Mouse (Mus musculus) limb, embryonic 11.5 days (tissue): ENCODE data around the gene Klhl42. TPM values are rescaled to one million over a fixed set of nuclear protein-coding genes. Genes with fewer than 3 reads are reported as not detected.
A peak's percentile ranks its signal among the peaks of the same experiment; 100 is the strongest.

Source experiments
- ATAC-seq: fragments of 200-750 bp; cut with Nextera tagmentation; 2 replicates; pipeline ENCODE4 v1.8.0; 2017; ENCODE audit warnings: low read depth; ENCODE audit not compliant: insufficient number of reproducible peaks, low FRiP score, low TSS enrichment
- DNase-seq: peaks from one replicate; pipeline ENCODE4 v3.0.0-alpha.2; 2015; ENCODE audit warnings: low spot score
- H3K27ac ChIP-seq: fragments of 300-500 bp; sonication (generic); replicated peaks from 2 replicates; pipeline ENCODE4 v1.5.1; 2014; ENCODE audit warnings: low read depth, mild to moderate bottlenecking, low read length
- H3K27me3 ChIP-seq: fragments of 300-500 bp; sonication (generic); 2 replicates; pipeline ENCODE4 v1.6.1; 2014; ENCODE audit warnings: mild to moderate bottlenecking, low read length, mixed read lengths; ENCODE audit not compliant: control insufficient read depth, insufficient read depth
- H3K36me3 ChIP-seq: fragments of 300-500 bp; sonication (generic); 2 replicates; pipeline ENCODE4 v1.6.1; 2014; ENCODE audit warnings: mild to moderate bottlenecking, low read length, moderate library complexity, mixed read lengths; ENCODE audit not compliant: control insufficient read depth, insufficient read depth
- H3K4me1 ChIP-seq: fragments of 300-500 bp; sonication (generic); 2 replicates; pipeline ENCODE4 v1.6.1; 2014; ENCODE audit warnings: low read length, mixed read lengths; ENCODE audit not compliant: control insufficient read depth, insufficient read depth
- H3K4me2 ChIP-seq: fragments of 300-500 bp; sonication (generic); 2 replicates; pipeline ENCODE4 v1.6.1; 2014; ENCODE audit warnings: low read depth, mild to moderate bottlenecking, moderate library complexity; ENCODE audit not compliant: severe bottlenecking
- H3K4me3 ChIP-seq: fragments of 300-500 bp; sonication (generic); 2 replicates; pipeline ENCODE4 v1.5.1; 2014; ENCODE audit warnings: low read depth, low read length
- H3K9ac ChIP-seq: fragments of 300-500 bp; sonication (generic); 2 replicates; pipeline ENCODE4 v1.6.1; 2014; ENCODE audit warnings: mild to moderate bottlenecking, low read length
- H3K9me3 ChIP-seq: fragments of 300-500 bp; sonication (generic); 2 replicates; pipeline ENCODE4 v1.6.1; 2016; ENCODE audit warnings: low read length; ENCODE audit not compliant: control insufficient read depth
- WGBS: fragments of 180-500 bp; shearing (Covaris S2); extraction: QIAGEN DNeasy Blood & Tissue Kit; methylation state at CpG from one replicate; pipeline ENCODE4 v1.1.7; 2014; 5-methylcytosine and 5-hydroxymethylcytosine counted together
- polyA plus RNA-seq: library from polyadenylated mRNA; unstranded; fragments of >200 nt; fragmentation: Nextera tagmentation; extraction: Ambion mirVana; gene quantifications from 2 replicates; pipeline ENCODE4 v1.2.1, GENCODE M21; 2014

The Klhl42 gene
- polyA plus RNA-seq, 1 experiment from 2014 or later, result 10.2 TPM

DNA sequence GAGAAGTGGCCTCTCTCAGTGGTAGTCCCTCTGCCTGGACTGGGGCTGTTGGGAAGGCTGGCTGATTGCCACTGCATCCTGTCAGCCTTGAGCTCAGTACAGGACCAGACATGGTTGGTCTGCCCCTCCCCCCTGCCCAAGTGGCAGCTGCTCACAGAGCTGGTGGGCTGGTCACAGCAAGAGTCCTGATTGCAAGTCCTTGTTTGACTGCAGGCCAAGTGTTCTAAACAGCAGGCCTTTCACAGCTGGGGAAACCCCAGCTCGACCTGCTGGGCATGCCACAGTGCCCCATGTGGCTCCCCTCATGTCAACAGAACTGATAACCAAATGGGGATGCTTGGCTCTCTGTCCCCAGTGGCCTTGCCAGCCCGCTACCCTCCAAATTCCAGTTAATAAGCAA is 54.1 kb downstream of the Klhl42 start:
- 23% methylated on average over 2 of the region's 2 CpGs for WGBS

DNA sequence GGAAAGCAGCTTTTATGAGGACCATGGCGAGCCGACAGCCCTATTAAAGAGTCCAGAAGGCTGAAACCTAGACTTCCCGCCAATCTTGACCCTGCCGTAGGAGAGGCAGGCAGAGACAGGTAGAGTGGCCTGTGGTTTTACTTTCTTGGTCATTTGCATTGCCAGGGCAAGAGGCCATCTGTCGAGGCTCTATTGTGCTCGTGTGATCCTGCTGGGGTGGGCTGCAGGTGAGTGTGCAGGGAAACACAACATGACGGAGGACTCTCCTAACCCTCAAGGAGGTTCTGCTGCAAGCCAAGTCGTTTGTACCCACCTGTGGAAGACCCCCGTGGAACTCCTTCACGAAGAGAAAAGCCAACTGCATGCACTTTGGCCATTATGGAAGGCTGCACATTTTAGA is 54.6 kb downstream of the Klhl42 start:
- peaks cover 7% of the 10 kb centered on the region; the same call in 1 of the 2 replicates for H3K4me1 ChIP-seq
- DNase-seq (no peak), ATAC-seq (peak; percentile 51)
- H3K27ac ChIP-seq, result 0 out of 2 replicates have a peak overlapping the region, but pooled peaks have one; percentile 71
- H3K4me2 ChIP-seq, result no peak overlapping the region
- no peak overlapping the region for H3K4me3 ChIP-seq
- H3K9me3 ChIP-seq, result no peaks in the 10 kb centered on the region
- H3K36me3 ChIP-seq, result no peaks in the 10 kb centered on the region
- no peak overlapping the region for H3K9ac ChIP-seq
- no peaks in the 10 kb centered on the region for H3K27me3 ChIP-seq
- WGBS, result 37% methylated on average over 10 of the region's 10 CpGs

More for the DNA sequence above, 54.1 kb downstream of the Klhl42 start:
- H3K9me3 ChIP-seq, result no peaks in the 10 kb centered on the region
- no peaks in the 10 kb centered on the region for H3K36me3 ChIP-seq
- ATAC-seq (peak; percentile 89), DNase-seq (peak; percentile 83)
- no peak overlapping the region for H3K4me2 ChIP-seq
- no peaks in the 10 kb centered on the region for H3K27me3 ChIP-seq
- H3K4me3 ChIP-seq, result no peak overlapping the region
- H3K27ac ChIP-seq, result peak overlapping the region; percentile 71
- no peak overlapping the region for H3K9ac ChIP-seq
- peaks cover 7% of the 10 kb centered on the region; the same call in 1 of the 2 replicates for H3K4me1 ChIP-seq

DNA sequence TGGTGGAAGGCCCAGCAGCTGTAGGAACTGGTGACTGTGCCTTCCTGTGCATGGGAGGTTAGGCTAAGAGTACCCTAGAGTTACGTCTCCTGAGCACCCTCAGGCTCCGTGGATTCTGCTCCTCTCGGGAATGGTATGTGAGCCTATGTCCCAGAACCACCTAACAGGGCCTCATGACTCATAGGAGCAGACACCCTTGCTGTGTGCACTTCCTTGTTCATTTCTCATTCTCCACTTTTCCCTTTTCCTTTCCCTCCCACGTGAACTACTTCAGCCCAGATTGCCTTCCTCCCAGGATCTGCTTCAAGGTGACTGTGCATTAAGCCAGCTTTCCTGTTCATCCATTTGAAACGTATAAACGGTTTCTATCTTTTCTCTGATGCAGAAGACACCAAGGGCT is 59.9 kb downstream of the Klhl42 start:
- Histone ChIP-seq H3K27me3 (no peaks in the 10 kb centered on the region), H3K9me3 (no peaks in the 10 kb centered on the region), H3K9ac (no peak overlapping the region), H3K4me3 (no peak overlapping the region), H3K36me3 (no peaks in the 10 kb centered on the region), H3K4me2 (no peak overlapping the region), H3K27ac (no peak overlapping the region), H3K4me1 (no peaks in the 10 kb centered on the region)
- DNase-seq (no peak), ATAC-seq (no peak)
- WGBS, result 85% methylated on average over 6 of the region's 6 CpGs

DNA sequence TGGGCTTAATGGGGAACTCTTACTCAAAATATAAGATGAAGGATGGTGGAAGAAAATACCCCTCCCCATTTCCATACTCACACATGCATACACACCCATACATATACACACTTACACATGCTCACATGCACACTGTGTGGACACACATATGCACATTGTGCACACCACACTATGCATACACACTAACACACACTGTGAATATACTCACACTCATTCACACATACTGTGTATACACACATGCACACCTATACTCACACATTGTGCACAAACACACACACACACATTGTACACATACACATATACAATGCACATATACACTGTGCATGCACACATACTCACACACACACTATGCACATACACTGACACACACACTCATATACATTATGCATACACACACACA is 60.7 kb downstream of the Klhl42 start:
- Histone ChIP-seq H3K27me3 (no peaks in the 10 kb centered on the region), H3K9me3 (no peaks in the 10 kb centered on the region), H3K9ac (no peak overlapping the region), H3K27ac (no peak overlapping the region), H3K36me3 (no peaks in the 10 kb centered on the region), H3K4me1 (no peaks in the 10 kb centered on the region), H3K4me3 (no peak overlapping the region), H3K4me2 (no peak overlapping the region)
- DNase-seq (no peak), ATAC-seq (no peak)

DNA sequence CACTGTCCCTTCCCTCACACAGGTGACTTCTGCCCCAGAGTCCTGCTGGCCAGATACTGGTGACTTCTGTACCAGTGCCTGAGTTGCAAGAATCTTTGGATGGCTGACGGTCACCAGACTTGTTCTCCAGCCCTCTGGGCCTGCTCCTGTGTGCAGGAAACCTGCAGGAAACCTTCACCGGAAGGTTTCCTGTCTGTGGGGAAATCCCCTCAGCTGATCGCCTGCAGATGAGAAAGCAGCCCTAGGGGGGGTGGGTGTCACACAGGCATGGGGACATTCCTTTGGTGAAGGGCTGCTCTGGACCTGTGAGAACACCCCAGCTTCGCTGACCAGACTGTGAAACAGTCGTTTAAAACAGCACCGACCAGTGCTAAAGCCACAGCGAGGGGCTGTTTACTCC is 63.9 kb downstream of the Klhl42 start:
- H3K9me3 ChIP-seq, result no peaks in the 10 kb centered on the region
- no peak overlapping the region for H3K4me2 ChIP-seq
- H3K9ac ChIP-seq, result no peak overlapping the region
- WGBS, result 70% methylated on average over 7 of the region's 7 CpGs
- no peak overlapping the region for H3K27ac ChIP-seq
- no peak overlapping the region for H3K4me3 ChIP-seq
- H3K36me3 ChIP-seq, result no peaks in the 10 kb centered on the region
- H3K4me1 ChIP-seq, result no peaks in the 10 kb centered on the region
- no peaks in the 10 kb centered on the region for H3K27me3 ChIP-seq
- no peak for ATAC-seq
- DNase-seq, result no peak

DNA sequence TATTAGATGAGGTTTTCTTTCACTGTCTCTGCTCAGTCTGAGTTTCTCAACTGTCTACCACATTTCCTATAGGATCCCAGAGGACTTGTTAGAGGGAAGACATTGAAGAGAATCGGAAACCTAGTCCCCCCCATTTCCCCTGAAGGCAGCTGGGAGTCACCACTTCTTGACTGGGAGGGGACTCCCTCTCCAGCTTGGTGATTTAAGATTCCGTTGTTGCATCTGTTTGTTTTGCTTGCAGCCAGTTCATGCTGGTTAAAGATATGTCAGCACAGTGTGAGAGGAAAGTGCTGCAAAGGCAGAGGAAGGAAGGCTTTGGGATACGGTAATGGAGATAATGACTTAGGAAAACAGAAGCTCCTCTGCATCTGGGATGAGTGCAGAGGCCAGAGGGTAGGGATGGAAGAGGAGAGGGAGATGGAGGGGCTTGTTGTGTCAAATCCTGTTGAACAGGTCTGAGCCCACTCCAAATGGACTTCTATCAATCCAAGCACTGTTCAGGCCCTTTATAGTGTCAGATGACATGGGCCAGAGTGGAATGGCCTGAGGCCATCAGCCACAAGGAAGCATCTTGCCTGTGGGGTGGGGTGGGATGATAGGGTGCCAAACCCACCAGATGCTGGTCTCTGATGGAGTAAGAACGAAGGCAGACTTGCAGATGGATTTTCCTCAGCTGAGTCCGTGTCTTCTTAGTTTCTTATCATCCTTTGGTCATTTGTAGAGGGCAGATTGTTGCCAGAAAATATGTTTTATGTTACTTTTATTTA is 70.8 kb downstream of the Klhl42 start:
- Histone ChIP-seq H3K36me3 (no peaks in the 10 kb centered on the region), H3K9ac (no peak overlapping the region), H3K27me3 (no peaks in the 10 kb centered on the region), H3K9me3 (no peaks in the 10 kb centered on the region; the same call in 1 of the 2 replicates), H3K4me2 (no peak overlapping the region), H3K27ac (no peak overlapping the region), H3K4me1 (no peaks in the 10 kb centered on the region), H3K4me3 (no peak overlapping the region)
- 61% methylated on average over 5 of the region's 5 CpGs for WGBS
- DNase-seq (no peak), ATAC-seq (no peak)

Other genes with a start within 250 kb of the Klhl42 start
- not detected in 2 replicates for gene Smco2, start 241.3 kb upstream of the Klhl42 start, polyA plus RNA-seq
- 43.4 and 44.4 TPM in 2 replicates for gene Ppfibp1, start 202.9 kb upstream of the Klhl42 start, polyA plus RNA-seq
- 0.14 TPM in 1 of 2 replicates, not detected in the other for gene 1700034J05Rik, start 137.0 kb upstream of the Klhl42 start, polyA plus RNA-seq
- 1.1 and 1.3 TPM in 2 replicates for gene Rep15, start 58.8 kb upstream of the Klhl42 start, polyA plus RNA-seq
- 111 and 115 TPM in 2 replicates for gene Mrps35, start 48.6 kb upstream of the Klhl42 start, polyA plus RNA-seq
- 1.9 and 2.5 TPM in 2 replicates for gene Mansc4, start 4.3 kb upstream of the Klhl42 start, polyA plus RNA-seq
- gene Pthlh, start 172.8 kb downstream of the Klhl42 start, polyA plus RNA-seq, result 1.3 and 2.3 TPM in 2 replicates